Mouse (Mus musculus): ENCODE measurements around the gene Nbea. TPM values are rescaled to one million over a fixed set of nuclear protein-coding genes. Genes with fewer than 3 reads are reported as not detected.

Nbea gene
- polyA plus RNA-seq, 1 experiment: 0.20 TPM

DNA sequence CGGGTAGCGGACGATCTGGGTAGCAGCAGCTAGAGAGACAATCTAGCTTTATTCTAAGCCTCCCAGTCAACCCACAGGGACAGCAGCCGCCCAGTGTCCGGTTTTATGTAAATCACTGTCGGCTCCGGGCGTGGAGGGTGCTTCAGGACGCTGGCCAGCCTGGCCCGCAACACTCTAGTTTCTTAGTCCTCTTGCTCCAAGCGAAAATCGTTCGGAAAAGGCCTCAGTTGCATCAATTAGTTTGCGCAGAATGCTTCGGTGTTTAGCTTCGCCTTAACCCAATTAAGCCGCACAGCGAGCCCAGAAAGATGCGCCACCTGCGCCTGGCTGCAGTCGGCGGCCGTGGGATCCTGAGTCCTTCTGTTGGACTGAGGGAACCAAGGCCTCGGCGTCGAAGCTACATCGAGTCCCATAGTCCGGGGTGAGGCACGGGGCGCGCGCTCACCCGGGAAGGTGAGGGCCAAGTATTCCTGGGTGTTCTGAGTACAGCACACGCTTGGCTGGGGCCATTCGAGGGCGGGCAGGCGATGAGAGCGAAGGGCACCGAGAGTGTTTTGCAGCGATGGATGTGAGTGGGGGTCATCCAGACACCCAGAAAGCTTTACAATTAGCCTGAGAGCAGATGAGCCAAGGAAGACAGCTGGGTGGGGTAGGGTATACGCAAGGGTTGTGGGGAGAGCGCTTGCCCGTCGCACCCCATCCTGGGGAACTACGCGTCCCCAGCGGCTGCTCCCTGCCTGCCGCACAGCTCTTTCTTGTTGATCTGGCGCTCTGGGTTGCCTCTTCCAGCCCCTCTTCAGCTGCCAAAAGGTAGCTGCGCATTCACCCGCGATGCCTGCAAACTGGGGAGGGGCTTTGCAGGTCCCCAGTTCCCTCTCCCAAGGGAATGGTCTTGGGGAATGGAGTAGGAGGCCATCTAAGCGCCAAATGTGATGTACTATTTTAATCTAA is 403.1 kb downstream of the Nbea start:
- no peaks in the 10 kb centered on the region for H3K36me3 ChIP-seq (replicated peaks; ENCODE audit: low read length)
- peaks cover 38% of the 10 kb centered on the region for H3K4me1 ChIP-seq
- H3K27me3 ChIP-seq (replicated peaks): peaks cover 59% of the 10 kb centered on the region
- no peak for TF ChIP-seq GATA1 (IDR thresholded peaks at IDR 0.05; ENCODE audit: borderline replicate concordance, low read length)
- no peak for TF ChIP-seq FLI1 (IDR thresholded peaks at IDR 0.05; ENCODE audit: low read length)
- H3K9me3 ChIP-seq: peaks cover 9% of the 10 kb centered on the region; the same call in 1 of the 2 replicates
- peak overlapping the region; percentile 59 for H3K4me3 ChIP-seq (replicated peaks)

DNA sequence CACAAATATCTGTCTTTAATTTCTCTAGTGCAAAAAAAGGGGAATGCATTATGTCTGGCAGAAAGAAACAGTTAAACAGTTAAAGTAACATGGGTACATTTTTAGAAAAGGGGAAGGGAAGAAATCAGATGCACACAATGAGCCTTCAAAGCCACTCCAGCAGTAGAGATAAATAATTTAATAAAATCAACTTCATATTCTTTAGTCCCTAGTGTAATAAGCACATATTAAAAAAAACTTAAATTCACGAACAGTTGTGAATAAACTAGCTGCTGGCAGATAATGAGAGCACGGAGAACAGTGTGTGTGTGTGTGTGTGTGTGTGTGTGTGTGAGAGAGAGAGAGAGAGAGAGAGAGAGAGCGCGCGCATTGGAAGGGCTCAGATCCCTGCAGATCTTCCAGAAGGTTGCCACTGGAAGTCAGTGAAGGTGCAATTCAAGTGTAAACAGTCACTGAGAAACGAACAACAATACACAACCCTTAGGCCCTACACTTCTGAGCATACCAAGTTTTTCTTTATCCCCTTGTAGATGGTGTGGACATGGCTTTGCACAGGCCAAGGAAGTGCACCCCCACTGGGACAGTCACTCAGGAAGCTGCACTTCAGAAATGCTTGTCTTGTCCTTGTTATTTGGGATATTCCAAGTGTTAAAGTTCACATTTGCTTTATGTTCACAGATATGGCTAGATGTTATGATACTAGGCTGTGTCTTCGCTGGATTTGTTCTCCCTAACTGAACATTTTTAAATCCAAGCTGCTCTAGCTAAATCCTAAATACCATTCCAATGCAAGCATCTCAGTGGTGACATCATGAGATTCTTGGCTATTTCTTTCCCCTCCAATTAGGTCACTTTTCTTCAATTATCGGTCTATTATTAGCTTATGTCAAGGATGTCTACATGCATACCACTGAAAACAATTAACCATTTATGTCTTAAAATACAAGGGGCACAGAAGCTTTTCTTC is 404.5 kb downstream of the Nbea start:
- Histone ChIP-seq H3K4me1 (peaks cover 35% of the 10 kb centered on the region), H3K27me3 (replicated peaks) (peaks cover 54% of the 10 kb centered on the region), H3K9me3 (peaks cover 9% of the 10 kb centered on the region; the same call in 1 of the 2 replicates), H3K4me3 (replicated peaks) (no peak overlapping the region), H3K36me3 (replicated peaks; ENCODE audit: low read length) (no peaks in the 10 kb centered on the region)
- TF ChIP-seq GATA1 (IDR thresholded peaks at IDR 0.05; ENCODE audit: borderline replicate concordance, low read length) (no peak), FLI1 (IDR thresholded peaks at IDR 0.05; ENCODE audit: low read length) (no peak)

DNA sequence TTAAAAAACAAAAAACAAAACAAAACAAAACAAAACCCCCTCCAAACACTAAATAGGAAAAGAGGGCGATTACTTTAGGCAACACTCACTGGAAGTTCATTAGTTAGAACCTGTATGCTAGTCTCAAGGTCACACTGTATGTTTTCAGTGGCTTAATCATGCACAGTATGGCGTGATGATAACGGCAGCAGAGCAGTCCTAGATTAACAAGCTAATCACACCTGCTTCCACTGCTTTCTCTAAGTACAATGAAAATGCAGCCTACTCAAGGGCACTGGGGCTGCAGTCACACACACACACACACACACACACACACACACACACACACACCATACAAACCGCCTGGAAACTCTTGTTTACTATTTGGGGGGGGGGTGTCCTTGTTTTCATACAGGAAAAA is 406.0 kb downstream of the Nbea start:
- Histone ChIP-seq H3K4me1 (peaks cover 20% of the 10 kb centered on the region), H3K9me3 (peaks cover 9% of the 10 kb centered on the region; the same call in 1 of the 2 replicates), H3K27me3 (replicated peaks) (peaks cover 38% of the 10 kb centered on the region), H3K36me3 (replicated peaks; ENCODE audit: low read length) (no peaks in the 10 kb centered on the region), H3K4me3 (replicated peaks) (no peak overlapping the region)
- no peak for TF ChIP-seq GATA1 (IDR thresholded peaks at IDR 0.05; ENCODE audit: borderline replicate concordance, low read length)
- no peak for TF ChIP-seq FLI1 (IDR thresholded peaks at IDR 0.05; ENCODE audit: low read length)

DNA sequence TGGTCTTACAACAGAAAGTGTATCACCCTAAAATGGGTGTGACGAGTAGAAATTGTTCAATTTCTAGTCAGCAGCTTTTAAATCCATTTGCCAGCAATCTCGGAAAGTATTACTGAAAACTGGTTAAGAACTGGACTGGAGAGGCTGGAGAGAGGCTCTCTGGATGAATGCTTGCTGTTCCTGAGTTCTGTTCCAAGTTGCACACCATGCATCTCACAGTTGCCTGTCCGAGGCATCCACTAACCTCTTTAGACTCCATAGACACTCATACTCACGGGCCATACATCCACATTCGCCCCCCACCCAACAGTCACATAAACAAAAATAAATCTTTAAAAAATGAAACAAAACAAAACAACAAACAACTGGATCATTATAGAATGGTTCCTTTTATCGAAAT is 407.7 kb downstream of the Nbea start:
- peaks cover 8% of the 10 kb centered on the region; the same call in 1 of the 2 replicates for H3K9me3 ChIP-seq

DNA sequence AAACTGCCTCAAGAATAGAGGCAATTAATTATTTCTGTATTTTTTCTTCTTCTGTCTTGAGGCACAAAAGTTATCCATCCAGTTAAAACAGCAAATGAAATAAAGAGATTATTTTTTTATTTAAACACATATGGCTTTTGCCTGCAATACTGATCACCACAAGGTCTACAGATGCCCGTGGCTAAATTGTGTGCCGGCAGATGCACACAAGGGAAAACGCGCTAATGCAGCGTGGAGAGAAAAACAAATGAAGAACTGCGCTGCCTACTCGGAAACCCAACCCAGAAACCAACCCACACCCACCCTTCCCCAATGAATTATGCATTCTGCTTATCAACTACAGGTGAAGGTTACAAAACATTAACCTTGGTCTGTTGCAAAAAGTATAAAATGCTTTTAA is 408.3 kb downstream of the Nbea start:
- H3K4me3 ChIP-seq (replicated peaks): no peak overlapping the region
- no peak for TF ChIP-seq GATA1 (IDR thresholded peaks at IDR 0.05; ENCODE audit: borderline replicate concordance, low read length)
- no peak for TF ChIP-seq FLI1 (IDR thresholded peaks at IDR 0.05; ENCODE audit: low read length)

More for the DNA sequence above, 407.7 kb downstream of the Nbea start:
- Histone ChIP-seq H3K27me3 (replicated peaks) (peaks cover 24% of the 10 kb centered on the region), H3K36me3 (replicated peaks; ENCODE audit: low read length) (no peaks in the 10 kb centered on the region), H3K4me1 (peaks cover 12% of the 10 kb centered on the region), H3K4me3 (replicated peaks) (no peak overlapping the region)
- TF ChIP-seq GATA1 (IDR thresholded peaks at IDR 0.05; ENCODE audit: borderline replicate concordance, low read length): no peak
- no peak for TF ChIP-seq FLI1 (IDR thresholded peaks at IDR 0.05; ENCODE audit: low read length)

DNA sequence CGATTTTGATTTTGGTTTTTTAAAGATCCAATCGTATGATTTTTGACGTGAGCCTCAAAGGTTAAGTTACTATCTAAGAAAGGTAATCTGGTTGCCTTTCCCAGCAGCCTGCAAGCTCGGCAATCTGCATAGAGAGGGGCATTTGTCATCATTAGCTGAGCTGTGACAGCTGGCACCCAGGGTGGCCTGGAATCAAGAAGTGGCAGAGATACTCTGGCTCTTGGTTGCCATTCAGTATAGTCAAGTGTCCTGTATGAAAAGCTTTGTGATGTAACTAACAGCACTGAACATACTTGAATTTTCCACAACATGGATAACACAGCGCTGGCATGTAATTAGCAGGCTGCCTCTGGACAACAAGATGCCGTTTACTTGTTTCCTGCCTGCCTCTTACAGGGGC is 409.3 kb downstream of the Nbea start:
- H3K9me3 ChIP-seq: no peaks in the 10 kb centered on the region
- H3K4me3 ChIP-seq (replicated peaks): no peak overlapping the region
- no peak for TF ChIP-seq GATA1 (IDR thresholded peaks at IDR 0.05; ENCODE audit: borderline replicate concordance, low read length)
- TF ChIP-seq FLI1 (IDR thresholded peaks at IDR 0.05; ENCODE audit: low read length): no peak

More for the DNA sequence above, 408.3 kb downstream of the Nbea start:
- H3K36me3 ChIP-seq (replicated peaks; ENCODE audit: low read length): no peaks in the 10 kb centered on the region
- peaks cover 2% of the 10 kb centered on the region; the same call in 1 of the 2 replicates for H3K9me3 ChIP-seq
- peaks cover 7% of the 10 kb centered on the region for H3K4me1 ChIP-seq
- peaks cover 19% of the 10 kb centered on the region for H3K27me3 ChIP-seq (replicated peaks)

GRCm38 (mm10) chr3:55769308-55769707 is 414.2 kb downstream of the Nbea start:
- Histone ChIP-seq H3K36me3 (replicated peaks; ENCODE audit: low read length) (no peaks in the 10 kb centered on the region), H3K27me3 (replicated peaks) (peaks cover 14% of the 10 kb centered on the region), H3K4me3 (replicated peaks) (no peak overlapping the region), H3K4me1 (peaks cover 12% of the 10 kb centered on the region), H3K9me3 (peaks cover 4% of the 10 kb centered on the region; the same call in 1 of the 2 replicates)
- TF ChIP-seq FLI1 (IDR thresholded peaks at IDR 0.05; ENCODE audit: low read length) (no peak), GATA1 (IDR thresholded peaks at IDR 0.05; ENCODE audit: borderline replicate concordance, low read length) (no peak)

More for the DNA sequence above, 409.3 kb downstream of the Nbea start:
- Histone ChIP-seq H3K27me3 (replicated peaks) (peaks cover 11% of the 10 kb centered on the region), H3K36me3 (replicated peaks; ENCODE audit: low read length) (no peaks in the 10 kb centered on the region), H3K4me1 (peaks cover 3% of the 10 kb centered on the region; the same call in 1 of the 2 replicates)

DNA sequence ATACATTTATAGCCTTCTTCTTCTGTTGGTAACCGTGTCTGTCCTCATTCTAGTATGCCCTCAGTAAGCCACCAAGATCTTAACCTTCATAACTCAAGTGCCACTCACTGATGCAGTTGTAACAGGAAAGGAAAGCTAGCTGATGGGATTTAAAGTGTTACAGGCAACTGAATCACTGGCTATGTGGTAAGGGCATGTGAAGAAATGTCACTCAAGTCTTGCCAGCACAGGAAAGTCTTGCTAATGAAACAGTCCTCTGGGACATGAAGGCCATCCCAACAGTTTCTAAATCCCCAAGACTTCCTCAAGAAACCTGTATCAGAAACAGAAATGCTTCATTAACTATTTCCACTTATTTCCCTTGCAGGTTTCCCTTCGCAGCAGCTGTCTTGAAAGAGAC is 414.8 kb downstream of the Nbea start:
- no peaks in the 10 kb centered on the region for H3K36me3 ChIP-seq (replicated peaks; ENCODE audit: low read length)
- H3K9me3 ChIP-seq: peaks cover 4% of the 10 kb centered on the region; the same call in 1 of the 2 replicates

GRCm38 (mm10) chr3:55763591-55763990 is 419.9 kb downstream of the Nbea start:
- no peaks in the 10 kb centered on the region for H3K36me3 ChIP-seq (replicated peaks; ENCODE audit: low read length)

More for the DNA sequence above, 414.8 kb downstream of the Nbea start:
- TF ChIP-seq GATA1 (IDR thresholded peaks at IDR 0.05; ENCODE audit: borderline replicate concordance, low read length) (no peak), FLI1 (IDR thresholded peaks at IDR 0.05; ENCODE audit: low read length) (no peak)
- Histone ChIP-seq H3K4me1 (peaks cover 12% of the 10 kb centered on the region), H3K4me3 (replicated peaks) (no peak overlapping the region), H3K27me3 (replicated peaks) (peaks cover 14% of the 10 kb centered on the region)

More at GRCm38 (mm10) chr3:55763591-55763990, 419.9 kb downstream of the Nbea start:
- TF ChIP-seq GATA1 (IDR thresholded peaks at IDR 0.05; ENCODE audit: borderline replicate concordance, low read length): no peak
- no peak for TF ChIP-seq FLI1 (IDR thresholded peaks at IDR 0.05; ENCODE audit: low read length)
- peaks cover 9% of the 10 kb centered on the region for H3K27me3 ChIP-seq (replicated peaks)
- H3K9me3 ChIP-seq: peaks cover 4% of the 10 kb centered on the region; the same call in 1 of the 2 replicates
- no peak overlapping the region for H3K4me3 ChIP-seq (replicated peaks)
- H3K4me1 ChIP-seq: peaks cover 12% of the 10 kb centered on the region

All from megakaryocyte, embryonic 14.5 days (primary cell).